Mouse (Mus musculus) ES-E14 (cell line): ENCODE measurements at regions not wholly inside any gene's neighbourhood (a gene's known extent, or its start where the extent isn't known, plus 50 kb on each side); places are given as distances from the start of the nearest gene placed in this dataset.

ENCODE experiments used
- CHD2 ChIP-seq: IDR thresholded peaks from 2 replicates; pipeline ENCODE4 v1.6.1; 2014; ENCODE audit warnings: mild to moderate bottlenecking, low read depth, low read length, inconsistent platforms
- HCFC1 ChIP-seq: IDR thresholded peaks from 2 replicates; pipeline ENCODE4 v1.6.1; 2012; ENCODE audit warnings: low read length, inconsistent platforms, borderline replicate concordance; ENCODE audit not compliant: insufficient read depth
- MAFK ChIP-seq: IDR thresholded peaks from 2 replicates; pipeline ENCODE4 v1.6.1; 2014; ENCODE audit warnings: mild to moderate bottlenecking, low read depth, low read length, inconsistent platforms; ENCODE audit not compliant: insufficient read depth
- ZC3H11A ChIP-seq: IDR thresholded peaks from 2 replicates; pipeline ENCODE4 v1.6.1; 2012; ENCODE audit warnings: low read depth, mild to moderate bottlenecking, inconsistent platforms, low read length, borderline replicate concordance
- ZNF384 ChIP-seq: IDR thresholded peaks from 2 replicates; pipeline ENCODE4 v1.6.1; 2012; ENCODE audit warnings: low read depth, low read length, inconsistent platforms

DNA sequence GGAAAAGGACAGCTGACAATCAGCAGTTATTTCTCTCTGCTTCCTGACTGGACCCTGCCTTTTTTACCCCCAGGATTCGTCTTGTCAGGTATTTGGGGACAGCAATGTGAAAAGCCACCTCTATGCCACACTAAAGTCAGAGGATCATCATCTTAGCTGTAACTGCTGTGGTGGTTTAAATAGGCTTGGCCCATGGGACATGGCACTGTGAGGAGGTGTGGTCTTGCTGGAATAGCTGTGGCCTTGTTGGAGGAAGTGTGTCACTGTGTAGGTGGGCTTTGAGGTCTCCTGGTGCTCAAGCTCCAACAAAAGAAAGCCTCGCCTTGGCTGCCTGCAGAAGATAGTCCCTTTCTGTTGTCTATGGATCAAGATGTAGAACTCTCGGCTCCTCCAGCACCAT lies 83.9 kb upstream of the Dlg1 start:
- TF ChIP-seq ZNF384 = no peak
- no peak for TF ChIP-seq CHD2
- TF ChIP-seq ZC3H11A = no peak
- no peak for TF ChIP-seq MAFK
- TF ChIP-seq HCFC1 = no peak
